28 mouse cellular contexts compared by ENCODE assay signal in the genomic region with DNA sequence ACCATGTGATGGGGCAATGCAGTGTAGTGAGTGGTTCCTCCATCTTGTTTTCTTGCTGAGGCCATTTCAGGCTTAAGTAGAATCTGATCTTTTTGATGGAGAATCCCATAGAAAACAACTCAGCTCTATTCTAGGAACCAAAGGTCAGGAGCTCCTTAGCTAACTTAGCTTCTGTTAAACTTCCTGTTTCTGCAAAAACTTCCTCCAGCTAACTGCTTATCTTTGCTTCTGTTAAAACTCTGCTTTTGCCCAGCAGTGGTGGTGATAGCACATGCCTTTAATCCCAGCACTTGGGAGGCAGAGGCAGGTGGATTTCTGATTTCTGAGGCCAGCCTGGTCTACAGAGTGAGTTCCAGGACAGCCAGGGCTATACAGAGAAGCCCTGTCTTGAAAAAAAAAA.
A peak's percentile ranks its signal among the peaks of the same experiment; 100 is the strongest.
DNase-seq lines count a peak whose midpoint lies in the region; ATAC-seq and TF ChIP-seq lines count a peak whose summit lies in the region.
"Had no signal": no experiment of that assay in that cellular context is flagged by ENCODE, and none has a peak within 500 bp of the region (broad histone marks: within the 10 kb centered on the region; RNA-seq: fewer than 3 reads in every experiment).

No protein-coding gene starts in this region.

- no peaks in the 10 kb centered on the region for H3K27me3 ChIP-seq in heart, embryonic 11.5 days (ENCODE audit: control insufficient read depth, insufficient read depth, low read length)
- no peaks in the 10 kb centered on the region; a peak in 1 of 4 replicates for H3K27me3 ChIP-seq in MEL (ENCODE audit: control insufficient read depth in 1 of 2, insufficient read depth in 2 of 2, low read length in 2 of 2)
- H3K27me3 ChIP-seq in intestine, postnatal 0 days (replicated peaks; ENCODE audit: control insufficient read depth, insufficient read depth, low read length), result no peaks in the 10 kb centered on the region
- H3K27me3 ChIP-seq in thymus, adult 2 months (ENCODE audit: control insufficient read depth, insufficient read depth, low read length), result no peaks in the 10 kb centered on the region
- H3K27me3 ChIP-seq: CH12.LX; embryonic facial prominence, embryonic 13.5 days; embryonic facial prominence, embryonic 15.5 days; forebrain, embryonic 12.5 days had no signal

- no peaks in the 10 kb centered on the region for H3K36me3 ChIP-seq in heart, embryonic 11.5 days (ENCODE audit: control insufficient read depth, insufficient read depth, low read length)
- H3K36me3 ChIP-seq in MEL (ENCODE audit: control insufficient read depth in 1 of 2, insufficient read depth in 2 of 2, low read length in 2 of 2), result peaks cover 0 to 4% of the 10 kb centered on the region in 2 experiments; a peak in 1 of 4 replicates
- no peaks in the 10 kb centered on the region for H3K36me3 ChIP-seq in intestine, postnatal 0 days (ENCODE audit: control insufficient read depth, insufficient read depth)
- H3K36me3 ChIP-seq in thymus, adult 2 months (ENCODE audit: control insufficient read depth, insufficient read depth, low read length), result no peaks in the 10 kb centered on the region
- H3K36me3 ChIP-seq: embryonic facial prominence, embryonic 13.5 days; embryonic facial prominence, embryonic 15.5 days; forebrain, embryonic 10.5 days; forebrain, embryonic 12.5 days; G1E had no signal

- H3K27ac ChIP-seq in heart, embryonic 11.5 days (ENCODE audit: low read depth, low read length), result no peak overlapping the region
- H3K27ac ChIP-seq in MEL (ENCODE audit: control insufficient read depth, low read depth, low read length), result no peak overlapping the region
- no peak overlapping the region for H3K27ac ChIP-seq in intestine, postnatal 0 days (ENCODE audit: low read depth, low read length)
- no peak overlapping the region for H3K27ac ChIP-seq in thymus, adult 2 months (ENCODE audit: control insufficient read depth, insufficient read depth, low read length)
- H3K27ac ChIP-seq: embryonic facial prominence, embryonic 13.5 days; embryonic facial prominence, embryonic 15.5 days; forebrain, embryonic 10.5 days; forebrain, embryonic 12.5 days had no signal

- TF ChIP-seq POLR2A in MEL (IDR thresholded peaks at IDR 0.05; ENCODE audit: control insufficient read depth in 1 of 2, insufficient read depth in 1 of 2, low read depth in 1 of 2, low read length in 2 of 2, poor library complexity in 1 of 2), result no peak
- TF ChIP-seq POLR2A in thymus, adult 2 months (IDR thresholded peaks at IDR 0.05; ENCODE audit: control insufficient read depth, extremely low read depth, insufficient read depth, low read length, poor library complexity), result no peak

- H3K4me3 ChIP-seq in heart, embryonic 11.5 days (ENCODE audit: low read depth, low read length), result no peak overlapping the region
- no peak overlapping the region for H3K4me3 ChIP-seq in MEL (ENCODE audit: control insufficient read depth in 1 of 2, insufficient read depth in 1 of 2, low read depth in 2 of 2, low read length in 2 of 2)
- H3K4me3 ChIP-seq in intestine, postnatal 0 days (ENCODE audit: low read depth, low read length), result no peak overlapping the region
- no peak overlapping the region for H3K4me3 ChIP-seq in thymus, adult 2 months (ENCODE audit: control insufficient read depth, insufficient read depth, low read length)
- H3K4me3 ChIP-seq: embryonic facial prominence, embryonic 13.5 days; embryonic facial prominence, embryonic 15.5 days; erythroblast, embryonic 14.5 days; forebrain, embryonic 10.5 days; forebrain, embryonic 12.5 days had no signal

- TF ChIP-seq EP300 in MEL (IDR thresholded peaks at IDR 0.05; ENCODE audit: low read depth in 1 of 2, low read length in 2 of 2), result peak; percentile 21 to 51; a peak in 2 of 4 replicates

- DNase-seq in heart, adult 11 months, result peak; percentile 15
- DNase-seq in MEL (ENCODE audit: low read depth, low spot score), result peak; percentile 52
- DNase-seq in thymus, adult 2 months, result no peak
- DNase-seq in Muller cell, postnatal 12 days (ENCODE audit: inconsistent ontology term), result no peak
- DNase-seq: adrenal gland, adult 2 months; adrenal gland, postnatal 10 days; adrenal gland, postnatal 25 days; B cell, adult 2 months; cerebellum, adult 11 months; cerebellum, adult 18-20 months; cerebellum, adult 8-10 months; cerebellum, adult 9-11 months; cerebellum, postnatal 14 days; cerebellum, postnatal 36 days; embryo, embryonic 11 days had no signal

- no peak for TF ChIP-seq RAD21 in MEL (IDR thresholded peaks at IDR 0.05; ENCODE audit: low read depth, low read length)

- no peak for TF ChIP-seq CTCF in MEL (IDR thresholded peaks at IDR 0.05 in 2 of 3, conservative IDR thresholded peaks at IDR 0.05 in 1 of 3; ENCODE audit: control insufficient read depth in 1 of 3, insufficient read depth in 1 of 3, low read depth in 2 of 3, low read length in 3 of 3, poor library complexity in 1 of 3, severe bottlenecking in 1 of 3)
- TF ChIP-seq CTCF in intestine, postnatal 0 days (IDR thresholded peaks at IDR 0.05; ENCODE audit: low read depth), result no peak
- TF ChIP-seq CTCF in thymus, adult 2 months (IDR thresholded peaks at IDR 0.05; ENCODE audit: borderline replicate concordance, control insufficient read depth, extremely low read depth, insufficient read depth, low read length, poor library complexity), result no peak

- no peaks in the 10 kb centered on the region for H3K9me3 ChIP-seq in heart, embryonic 11.5 days (replicated peaks; ENCODE audit: control insufficient read depth, low read length)
- H3K9me3 ChIP-seq in MEL (replicated peaks; ENCODE audit: insufficient read depth, low read length), result no peaks in the 10 kb centered on the region
- no peaks in the 10 kb centered on the region for H3K9me3 ChIP-seq in intestine, postnatal 0 days (ENCODE audit: control insufficient read depth)
- H3K9me3 ChIP-seq: embryonic facial prominence, embryonic 13.5 days; embryonic facial prominence, embryonic 15.5 days; forebrain, embryonic 10.5 days; forebrain, embryonic 12.5 days; G1E had no signal

- no peak overlapping the region for H3K4me2 ChIP-seq in heart, embryonic 11.5 days
- no peak overlapping the region for H3K4me2 ChIP-seq in intestine, postnatal 0 days (replicated peaks; ENCODE audit: low read depth)
- H3K4me2 ChIP-seq: embryonic facial prominence, embryonic 13.5 days; embryonic facial prominence, embryonic 15.5 days; forebrain, embryonic 12.5 days had no signal

- 0 out of 2 replicates have a peak, but pooled peaks cover 5% of the 10 kb centered on the region for H3K4me1 ChIP-seq in heart, embryonic 11.5 days (ENCODE audit: control insufficient read depth, insufficient read depth, low read length)
- 0 out of 4 replicates have a peak, but pooled peaks cover 0 to 3% of the 10 kb centered on the region in 2 experiments for H3K4me1 ChIP-seq in MEL (ENCODE audit: control insufficient read depth in 1 of 2, insufficient read depth in 2 of 2, low read length in 2 of 2)
- peaks cover 5% of the 10 kb centered on the region; the same call in 1 of the 2 replicates for H3K4me1 ChIP-seq in intestine, postnatal 0 days (replicated peaks; ENCODE audit: control insufficient read depth, insufficient read depth, low read length)
- H3K4me1 ChIP-seq in thymus, adult 2 months (replicated peaks; ENCODE audit: control insufficient read depth, insufficient read depth, low read length), result 0 out of 2 replicates have a peak, but pooled peaks cover 3% of the 10 kb centered on the region

- no peaks in the 10 kb centered on the region for H3K79me2 ChIP-seq in MEL (ENCODE audit: control insufficient read depth, insufficient read depth, low read length, poor library complexity)

- ATAC-seq in heart, embryonic 11.5 days (replicated peaks; ENCODE audit: insufficient number of reproducible peaks, low FRiP score, low TSS enrichment), result no peak
- ATAC-seq in granulocyte monocyte progenitor cell, adult 5-6 weeks (replicated peaks; ENCODE audit: poor library complexity, severe bottlenecking), result 0 out of 2 replicates have a peak, but pooled peaks have one; percentile 25
- no peak for ATAC-seq in intestine, postnatal 0 days
- ATAC-seq: CD4-positive, CD25-positive, alpha-beta regulatory T cell, adult 4 months; forebrain, embryonic 14.5 days; forebrain, embryonic 16.5 days had no signal

- H3K9ac ChIP-seq in heart, embryonic 11.5 days (ENCODE audit: low read depth, low read length), result no peak overlapping the region
- no peak overlapping the region for H3K9ac ChIP-seq in MEL (ENCODE audit: control insufficient read depth, low read depth, low read length, poor library complexity, severe bottlenecking)
- no peak overlapping the region for H3K9ac ChIP-seq in intestine, postnatal 0 days (ENCODE audit: low read depth, low read length)
- H3K9ac ChIP-seq: embryonic facial prominence, embryonic 13.5 days; embryonic facial prominence, embryonic 15.5 days; forebrain, embryonic 12.5 days had no signal

TF ChIP-seq in MEL, 35 proteins besides CTCF, POLR2A, EP300 and RAD21:
- TF ChIP-seq ELF1 (IDR thresholded peaks at IDR 0.05; ENCODE audit: low read depth, low read length) (peak; percentile 37; the same call in 1 of the 2 replicates), MYC (IDR thresholded peaks at IDR 0.05; ENCODE audit: low read depth, low read length) (peak; percentile 40; the same call in 1 of the 2 replicates), SIN3A (IDR thresholded peaks at IDR 0.05; ENCODE audit: low read length) (no peak), POLR2AphosphoS2 (IDR thresholded peaks at IDR 0.05; ENCODE audit: low read length) (no peak), TCF12 (IDR thresholded peaks at IDR 0.05; ENCODE audit: low read depth, low read length) (no peak), KAT2A (conservative IDR thresholded peaks at IDR 0.05; ENCODE audit: low read depth, low read length) (no peak), NRF1 (IDR thresholded peaks at IDR 0.05; ENCODE audit: insufficient read depth, low read depth, low read length, poor library complexity, severe bottlenecking) (no peak), RCOR1 (IDR thresholded peaks at IDR 0.05; ENCODE audit: low read depth, low read length) (peak; percentile 63; the same call in 1 of the 2 replicates), MAX (IDR thresholded peaks at IDR 0.05; ENCODE audit: low read length) (peak; percentile 29; the same call in 1 of the 2 replicates), GABPA (IDR thresholded peaks at IDR 0.05; ENCODE audit: low read depth, low read length) (no peak), GATA1 (IDR thresholded peaks at IDR 0.05; ENCODE audit: low read depth, low read length) (peak; percentile 72), CHD1 (IDR thresholded peaks at IDR 0.05; ENCODE audit: low read depth, low read length) (no peak)

Comparison
In these comparisons a context has a peak if more than half of its experiments do, and no peak if none do; other contexts are left out.
1. DNase-seq: peak in heart, adult 11 months (single experiment) and MEL (single experiment); none in thymus, adult 2 months (single experiment) and Muller cell, postnatal 12 days (single experiment).